Mouse (Mus musculus): Measurements from ENCODE around the gene Zfp780b.
"Not testable (repeated sequence)": the region's sequence is repeated elsewhere in the genome, so short reads cannot be mapped to it uniquely, and the experiment has no call there.

Zfp780b gene

GRCm38 (mm10) chr7:27978683-27979528, at the start of gene Zfp780b:
Gene Zfp780b, minus strand, starts transcription at chr7:27979171.
- DNase-seq, result peak; percentile 74 to 76

- DNase-seq, result no peak
Measured at GRCm38 (mm10) chr7:28014445-28014810, 35.5 kb upstream of the Zfp780b start.

GRCm38 (mm10) chr7:28013549-28014444, 34.8 kb upstream of the Zfp780b start, which contains the start of gene Zfp850:
Gene Zfp850, minus strand, starts transcription at chr7:28014115.
- DNase-seq, result peak; percentile 70 to 78

GRCm38 (mm10) chr7:28010271-28010670, 31.3 kb upstream of the Zfp780b start:
- DNase-seq, result no peak

- DNase-seq, result no peak
Measured at GRCm38 (mm10) chr7:27982197-27982596, 3.2 kb upstream of the Zfp780b start.

GRCm38 (mm10) chr7:27949451-27949850, 29.5 kb downstream of the Zfp780b start:
- not testable (repeated sequence) for DNase-seq

GRCm38 (mm10) chr7:27941869-27942268, 37.1 kb downstream of the Zfp780b start:
- DNase-seq, result peak in 1 of 2 experiments; percentile 6

- DNase-seq, result not testable (repeated sequence)
Measured at GRCm38 (mm10) chr7:27933800-27934158, 45.2 kb downstream of the Zfp780b start.

- no peak for DNase-seq
Measured at GRCm38 (mm10) chr7:27933050-27933799, 45.7 kb downstream of the Zfp780b start.

- peak; percentile 39 to 51 for DNase-seq
Measured at GRCm38 (mm10) chr7:27928818-27929695, 49.9 kb downstream of the Zfp780b start, which contains the start of gene Zfp974. Gene Zfp974, minus strand, starts transcription at chr7:27929460.

GRCm38 (mm10) chr7:27927041-27927440, 51.9 kb downstream of the Zfp780b start:
- DNase-seq, result not testable (repeated sequence)

GRCm38 (mm10) chr7:27910952-27911351, 68.0 kb downstream of the Zfp780b start:
- DNase-seq, result not testable (repeated sequence)
